Mouse (Mus musculus) liver, embryonic 12.5 days (tissue): ENCODE measurements around the gene Abcc2. TPM values are rescaled to one million over a fixed set of nuclear protein-coding genes. Genes with fewer than 3 reads are reported as not detected.

Source experiments
- ATAC-seq: fragments of 200-750 bp; cut with Nextera tagmentation; 2 replicates; pipeline ENCODE4 v1.8.0; 2017; ENCODE audit warnings: moderate number of reproducible peaks, mild to moderate bottlenecking, moderate library complexity
- H3K27ac ChIP-seq: fragments of 300-500 bp; sonication (generic); 2 replicates; pipeline ENCODE4 v1.5.1; 2016; ENCODE audit warnings: mild to moderate bottlenecking
- H3K27me3 ChIP-seq: fragments of 300-500 bp; sonication (generic); replicated peaks from 2 replicates; pipeline ENCODE4 v1.6.1; 2016; ENCODE audit warnings: mild to moderate bottlenecking, moderate library complexity
- H3K36me3 ChIP-seq: fragments of 300-500 bp; sonication (generic); 2 replicates; pipeline ENCODE4 v1.6.1; 2016; ENCODE audit warnings: mild to moderate bottlenecking, moderate library complexity
- H3K4me1 ChIP-seq: fragments of 300-500 bp; sonication (generic); 2 replicates; pipeline ENCODE4 v1.6.1; 2016
- H3K4me2 ChIP-seq: fragments of 300-500 bp; sonication (generic); 2 replicates; pipeline ENCODE4 v1.6.1; 2016; ENCODE audit warnings: mild to moderate bottlenecking, moderate library complexity
- H3K4me3 ChIP-seq: fragments of 300-500 bp; sonication (generic); 2 replicates; pipeline ENCODE4 v1.5.1; 2016; ENCODE audit warnings: mild to moderate bottlenecking, moderate library complexity
- H3K9ac ChIP-seq: fragments of 300-500 bp; sonication (generic); 2 replicates; pipeline ENCODE4 v1.6.1; 2016; ENCODE audit warnings: mild to moderate bottlenecking, moderate library complexity
- H3K9me3 ChIP-seq: fragments of 300-500 bp; sonication (generic); replicated peaks from 2 replicates; pipeline ENCODE4 v1.6.1; 2016; ENCODE audit warnings: mild to moderate bottlenecking, moderate library complexity
- WGBS: fragments of 180-500 bp; shearing (Covaris S2); methylation state at CpG from one replicate; pipeline ENCODE4 v1.1.7; 2016; ENCODE audit not compliant: insufficient replicate concordance; 5-methylcytosine and 5-hydroxymethylcytosine counted together
- polyA plus RNA-seq: library from polyadenylated mRNA; unstranded; fragments of >200 nt; fragmentation: Nextera tagmentation; extraction: Ambion mirVana; gene quantifications from 2 replicates; pipeline ENCODE4 v1.2.1, GENCODE M21; 2016

Gene Abcc2
- polyA plus RNA-seq, 1 experiment from 2014 or later, result 8.8 TPM

DNA sequence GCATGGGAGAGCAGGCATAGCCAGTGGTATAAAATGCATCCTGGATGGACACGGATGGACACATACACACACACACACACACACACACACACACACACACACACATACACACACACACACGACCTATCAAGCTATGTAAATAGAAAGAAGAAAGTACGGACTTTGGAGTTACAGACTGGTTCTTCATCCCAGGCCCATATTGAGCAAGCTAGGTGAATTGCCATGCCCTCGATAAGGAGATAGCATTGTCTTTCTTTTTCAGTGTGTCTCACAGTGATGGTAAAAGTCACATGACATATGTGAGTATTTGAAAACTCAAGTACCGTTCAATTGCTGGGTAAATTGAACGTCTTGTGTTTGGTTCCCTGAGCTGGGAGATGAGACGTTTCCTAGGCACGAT, 44.9 kb downstream of the Abcc2 start:
- peaks cover 12% of the 10 kb centered on the region for H3K36me3 ChIP-seq
- H3K27ac ChIP-seq, result no peak overlapping the region
- no peak overlapping the region for H3K9ac ChIP-seq
- no peak for ATAC-seq
- 57% methylated on average over 8 of the region's 8 CpGs for WGBS
- H3K4me2 ChIP-seq, result no peak overlapping the region
- H3K4me1 ChIP-seq, result no peaks in the 10 kb centered on the region
- no peak overlapping the region for H3K4me3 ChIP-seq
- H3K27me3 ChIP-seq, result 0 out of 2 replicates have a peak, but pooled peaks cover 6% of the 10 kb centered on the region
- H3K9me3 ChIP-seq, result no peaks in the 10 kb centered on the region

DNA sequence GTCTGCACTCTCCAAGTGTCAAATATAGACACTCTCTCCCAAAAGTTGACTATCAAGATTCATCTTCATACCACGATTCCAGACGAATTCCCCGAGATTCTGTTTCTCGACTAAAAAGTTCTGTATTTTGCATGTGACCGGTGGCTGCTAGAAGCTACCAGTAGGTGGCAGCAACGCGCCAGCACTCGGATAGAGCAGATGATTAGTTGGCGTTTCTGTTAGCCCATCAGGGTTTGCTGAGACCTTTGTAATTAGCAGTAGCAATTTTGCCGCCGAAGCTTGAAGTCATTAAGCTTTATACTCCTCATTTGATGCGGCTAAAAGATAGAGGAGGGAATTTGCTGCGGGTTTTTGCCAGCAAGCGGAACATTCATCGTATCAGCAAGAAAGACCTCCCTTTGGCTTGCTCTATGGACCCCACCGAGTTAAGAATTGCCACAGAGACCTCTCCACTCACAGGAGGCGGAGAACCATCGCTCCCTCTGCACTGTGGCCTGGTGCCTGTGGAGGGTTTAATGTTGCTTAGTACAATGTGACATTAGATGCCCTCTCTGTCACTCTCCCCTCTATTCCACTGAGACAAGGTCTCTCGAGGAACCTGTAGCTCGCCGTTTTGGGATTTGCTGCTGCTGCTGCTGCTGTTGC, 50.6 kb downstream of the Abcc2 start:
- H3K36me3 ChIP-seq, result peaks cover 15% of the 10 kb centered on the region
- H3K4me1 ChIP-seq, result no peaks in the 10 kb centered on the region
- no peak for ATAC-seq
- H3K9ac ChIP-seq, result no peak overlapping the region
- 29% methylated on average over 21 of the region's 21 CpGs for WGBS
- 0 out of 2 replicates have a peak, but pooled peaks cover 6% of the 10 kb centered on the region for H3K27me3 ChIP-seq
- no peak overlapping the region for H3K27ac ChIP-seq
- H3K4me2 ChIP-seq, result no peak overlapping the region
- no peak overlapping the region for H3K4me3 ChIP-seq
- H3K9me3 ChIP-seq, result no peaks in the 10 kb centered on the region

DNA sequence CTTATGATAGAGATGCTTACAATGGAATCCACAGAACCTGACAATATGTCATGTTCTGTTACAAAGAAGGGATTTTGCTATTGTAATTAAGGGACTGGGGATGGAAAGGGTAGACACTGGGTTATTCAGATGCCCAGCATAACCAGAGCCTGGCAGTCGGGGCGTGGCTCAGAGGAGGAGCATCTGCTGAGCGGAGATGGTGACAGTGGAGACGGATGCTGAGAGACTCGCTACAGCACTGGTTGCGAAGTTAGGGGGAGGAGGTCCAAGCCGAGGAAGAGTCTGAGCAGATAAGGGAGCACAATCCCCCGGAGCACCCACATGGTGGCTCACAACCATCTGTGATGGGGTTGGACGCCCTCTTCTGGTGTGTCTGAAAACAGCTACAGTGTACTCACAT, 61.2 kb downstream of the Abcc2 start:
- no peaks in the 10 kb centered on the region for H3K27me3 ChIP-seq
- ATAC-seq, result no peak
- 63% methylated on average over 9 of the region's 9 CpGs for WGBS

DNA sequence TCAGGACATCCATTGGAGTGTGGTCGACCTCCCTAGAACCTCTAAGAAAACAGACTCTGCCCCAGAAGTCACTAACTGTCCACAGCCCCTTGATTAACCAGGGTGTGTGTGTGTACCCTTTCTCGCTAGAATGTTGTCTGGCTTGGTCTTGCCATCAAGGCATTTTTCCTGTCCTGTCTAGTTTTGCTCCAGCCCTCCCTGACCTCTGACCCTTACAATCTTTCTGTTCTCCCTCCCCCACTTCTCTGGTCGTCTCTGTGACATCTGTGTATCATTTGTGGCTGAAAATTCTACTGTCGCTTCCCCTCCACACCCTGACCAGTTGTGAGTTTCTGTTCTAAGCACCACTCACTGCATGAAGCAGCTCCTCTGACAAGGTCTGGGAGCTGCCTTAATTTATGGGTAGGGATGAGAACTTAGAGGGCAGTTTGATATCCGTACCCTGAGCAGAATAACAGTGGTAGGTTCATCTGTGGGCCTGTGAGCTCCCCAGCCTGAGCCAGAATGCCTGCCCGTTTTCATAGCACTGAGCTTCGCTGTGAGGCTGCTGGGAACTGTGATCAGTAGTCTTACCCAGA, 63.4 kb downstream of the Abcc2 start:
- Histone ChIP-seq H3K4me2 (no peak overlapping the region), H3K9me3 (no peaks in the 10 kb centered on the region), H3K27ac (no peak overlapping the region), H3K9ac (no peak overlapping the region), H3K4me3 (no peak overlapping the region), H3K36me3 (peaks cover 33% of the 10 kb centered on the region), H3K4me1 (no peaks in the 10 kb centered on the region), H3K27me3 (no peaks in the 10 kb centered on the region)
- 56% methylated on average over 7 of the region's 7 CpGs for WGBS
- ATAC-seq, result no peak

More for the DNA sequence above, 61.2 kb downstream of the Abcc2 start:
- H3K4me2 ChIP-seq, result no peak overlapping the region
- no peak overlapping the region for H3K4me3 ChIP-seq
- peaks cover 13% of the 10 kb centered on the region for H3K36me3 ChIP-seq
- H3K9me3 ChIP-seq, result no peaks in the 10 kb centered on the region
- no peak overlapping the region for H3K9ac ChIP-seq
- H3K27ac ChIP-seq, result no peak overlapping the region
- no peaks in the 10 kb centered on the region for H3K4me1 ChIP-seq

DNA sequence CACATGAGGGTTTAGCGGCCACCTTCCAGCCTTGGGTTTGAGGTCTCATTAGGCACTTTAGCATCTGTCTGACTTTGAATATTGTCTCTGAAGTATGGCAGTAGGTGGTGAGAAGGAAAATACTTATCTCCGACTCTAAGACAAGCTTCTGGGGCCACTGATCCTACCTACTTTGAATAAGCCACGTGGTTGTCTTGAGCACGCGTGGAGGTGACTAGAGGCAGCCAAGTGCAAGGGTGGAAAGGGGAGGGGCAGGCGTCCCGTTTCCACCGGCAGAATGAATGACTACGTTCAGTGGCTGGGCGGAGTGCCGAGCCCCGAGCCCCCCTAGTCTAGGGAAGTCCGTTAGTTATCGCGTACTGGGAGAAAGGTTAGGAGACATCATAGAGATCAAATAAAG, 65.1 kb downstream of the Abcc2 start:
- Histone ChIP-seq H3K4me2 (no peak overlapping the region), H3K36me3 (peaks cover 41% of the 10 kb centered on the region), H3K27ac (no peak overlapping the region), H3K4me1 (no peaks in the 10 kb centered on the region), H3K9ac (no peak overlapping the region), H3K4me3 (no peak overlapping the region), H3K27me3 (no peaks in the 10 kb centered on the region), H3K9me3 (no peaks in the 10 kb centered on the region)
- ATAC-seq, result no peak
- WGBS, result 84% methylated on average over 15 of the region's 15 CpGs

DNA sequence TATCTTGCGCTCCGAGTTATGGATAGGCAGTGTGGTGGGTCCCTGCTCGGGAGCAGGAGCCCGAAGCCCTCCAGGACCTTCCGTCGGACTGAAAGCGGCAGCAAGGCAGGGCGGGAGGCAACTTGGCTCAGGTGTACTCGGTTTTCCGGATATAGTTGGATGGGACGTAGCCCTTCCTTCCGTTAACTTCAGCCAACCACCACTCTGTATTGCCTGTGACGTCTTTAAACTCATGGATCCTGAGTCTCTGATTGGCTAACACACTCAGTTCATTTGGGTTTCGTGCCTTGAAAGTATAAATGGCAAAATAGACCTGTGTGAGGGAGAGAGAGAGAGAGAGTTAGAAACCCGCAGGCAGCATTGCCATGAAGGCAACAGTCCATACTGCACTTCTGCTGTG, 66.0 kb downstream of the Abcc2 start:
- WGBS, result 81% methylated on average over 15 of the region's 15 CpGs
- Histone ChIP-seq H3K36me3 (peaks cover 42% of the 10 kb centered on the region), H3K27me3 (no peaks in the 10 kb centered on the region), H3K4me3 (no peak overlapping the region), H3K9me3 (no peaks in the 10 kb centered on the region), H3K4me1 (no peaks in the 10 kb centered on the region), H3K4me2 (no peak overlapping the region), H3K27ac (no peak overlapping the region), H3K9ac (no peak overlapping the region)
- no peak for ATAC-seq

DNA sequence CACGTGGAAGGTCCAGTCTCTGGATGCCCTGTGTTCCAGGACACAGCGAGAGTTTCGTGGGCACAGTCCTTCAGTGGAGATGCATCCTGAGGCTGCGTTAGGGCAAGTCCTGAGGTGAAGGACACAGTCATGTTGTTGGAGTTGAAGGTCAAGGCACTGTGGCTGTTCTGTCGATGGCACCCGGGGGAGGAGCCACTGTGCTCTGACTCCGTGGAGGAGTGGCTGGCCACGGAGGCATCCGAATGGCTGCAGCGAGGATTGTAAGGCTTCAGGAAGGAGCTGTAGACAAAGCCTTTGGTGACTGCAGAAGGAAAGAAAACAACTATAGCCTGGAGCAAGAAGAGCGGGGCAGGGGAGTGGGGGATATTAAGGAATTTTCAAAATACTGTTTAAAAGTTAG, 68.0 kb downstream of the Abcc2 start:
- H3K4me2 ChIP-seq, result no peak overlapping the region
- H3K4me3 ChIP-seq, result no peak overlapping the region
- H3K9ac ChIP-seq, result no peak overlapping the region
- ATAC-seq, result no peak
- H3K27me3 ChIP-seq, result no peaks in the 10 kb centered on the region
- H3K9me3 ChIP-seq, result no peaks in the 10 kb centered on the region
- no peak overlapping the region for H3K27ac ChIP-seq
- no peaks in the 10 kb centered on the region for H3K4me1 ChIP-seq
- WGBS, result 73% methylated on average over 11 of the region's 11 CpGs
- peaks cover 56% of the 10 kb centered on the region for H3K36me3 ChIP-seq

DNA sequence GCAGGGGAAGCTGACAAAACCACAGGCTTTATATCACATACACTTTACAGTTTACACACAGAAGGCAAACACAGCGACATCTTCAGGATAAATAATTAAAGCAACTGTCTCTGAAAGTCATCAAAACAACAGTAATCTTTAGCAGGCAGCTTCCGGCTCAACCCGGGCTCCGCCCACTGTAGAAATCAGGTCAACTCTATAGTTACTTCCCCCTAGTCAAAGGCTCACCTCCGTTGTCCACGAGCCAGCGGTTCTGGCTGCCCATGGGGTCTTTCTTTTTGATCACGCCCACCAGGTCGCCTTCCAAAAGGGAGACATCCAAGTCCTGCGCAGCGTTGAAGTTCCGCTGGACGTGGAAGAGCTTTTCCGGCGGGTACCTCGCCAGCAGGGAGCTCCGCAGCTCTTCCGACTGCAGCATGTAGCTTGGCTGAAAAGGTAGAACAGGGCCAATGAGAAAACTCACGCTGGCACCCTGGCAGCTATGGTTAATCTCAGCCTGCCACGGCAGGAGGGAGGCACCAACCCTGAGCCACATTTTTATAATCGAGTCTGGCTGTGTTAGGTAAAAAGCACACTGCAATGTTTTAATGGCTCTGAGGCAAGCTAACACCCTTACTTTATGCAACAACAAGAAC, 70.1 kb downstream of the Abcc2 start:
- Histone ChIP-seq H3K9me3 (no peaks in the 10 kb centered on the region), H3K36me3 (peaks cover 66% of the 10 kb centered on the region), H3K4me1 (no peaks in the 10 kb centered on the region), H3K27me3 (no peaks in the 10 kb centered on the region), H3K4me2 (no peak overlapping the region), H3K9ac (no peak overlapping the region), H3K4me3 (no peak overlapping the region), H3K27ac (no peak overlapping the region)
- WGBS, result 66% methylated on average over 21 of the region's 21 CpGs
- ATAC-seq, result no peak

DNA sequence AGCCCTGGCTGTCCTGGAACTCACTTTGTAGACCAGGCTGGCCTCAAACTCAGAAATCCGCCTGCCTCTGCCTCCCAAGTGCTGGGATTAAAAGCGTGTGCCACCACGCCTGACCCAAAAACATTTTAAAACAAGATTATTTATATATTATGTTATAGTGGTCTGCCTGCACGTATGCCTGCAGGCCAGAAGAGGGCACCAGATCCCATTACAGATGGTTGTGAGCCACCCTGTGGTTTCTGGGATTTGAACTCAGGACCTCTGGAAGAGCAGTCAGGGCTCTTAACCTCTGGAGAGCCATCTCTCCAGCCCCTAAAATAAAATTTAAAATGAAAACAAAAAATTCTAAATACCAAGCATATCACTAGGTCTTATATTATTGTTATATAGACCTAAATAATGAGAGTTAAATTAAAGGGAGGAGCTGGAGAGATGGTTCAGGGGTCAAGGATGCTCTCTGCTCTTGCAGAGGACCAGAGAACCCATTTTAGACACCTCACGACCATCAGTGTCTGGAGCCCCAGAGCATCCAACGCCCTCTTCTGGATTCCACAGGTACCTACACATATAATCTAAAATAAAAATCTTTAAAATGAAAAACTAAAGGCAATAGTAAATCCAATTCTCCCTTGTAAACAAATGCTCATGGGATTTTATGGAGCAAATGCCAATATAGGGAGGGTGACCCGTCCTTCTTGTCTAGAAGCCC, 71.0 kb downstream of the Abcc2 start:
- H3K4me2 ChIP-seq, result no peak overlapping the region
- no peaks in the 10 kb centered on the region for H3K27me3 ChIP-seq
- peaks cover 57% of the 10 kb centered on the region for H3K36me3 ChIP-seq
- H3K4me3 ChIP-seq, result no peak overlapping the region
- H3K27ac ChIP-seq, result no peak overlapping the region
- no peaks in the 10 kb centered on the region for H3K9me3 ChIP-seq
- no peaks in the 10 kb centered on the region for H3K4me1 ChIP-seq
- ATAC-seq, result no peak
- WGBS, result 58% methylated on average over 7 of the region's 7 CpGs
- no peak overlapping the region for H3K9ac ChIP-seq

DNA sequence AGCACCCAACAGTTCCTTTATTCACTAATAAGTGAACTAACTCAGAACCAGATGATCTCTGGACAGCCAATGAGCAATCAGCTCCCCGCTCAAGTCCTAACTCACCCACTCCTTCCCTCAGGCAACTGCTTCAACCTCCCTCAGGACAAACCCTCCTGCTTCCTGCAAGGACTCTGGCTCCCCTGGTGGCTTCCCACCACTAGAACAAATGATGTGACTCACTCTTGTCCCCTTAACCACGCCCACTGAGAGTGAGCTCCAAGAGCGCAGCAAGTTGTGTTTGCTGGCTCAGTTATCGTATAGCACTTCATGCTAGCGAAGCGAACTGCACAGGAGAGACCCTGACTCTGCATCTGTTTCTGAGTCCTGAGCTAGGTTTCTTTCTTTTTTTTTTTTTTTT, 75.4 kb downstream of the Abcc2 start:
- WGBS, result 68% methylated on average over 6 of the region's 6 CpGs
- Histone ChIP-seq H3K9ac (no peak overlapping the region), H3K36me3 (peaks cover 39% of the 10 kb centered on the region), H3K9me3 (no peaks in the 10 kb centered on the region), H3K4me2 (no peak overlapping the region), H3K27ac (no peak overlapping the region), H3K27me3 (no peaks in the 10 kb centered on the region), H3K4me1 (no peaks in the 10 kb centered on the region), H3K4me3 (no peak overlapping the region)
- no peak for ATAC-seq

DNA sequence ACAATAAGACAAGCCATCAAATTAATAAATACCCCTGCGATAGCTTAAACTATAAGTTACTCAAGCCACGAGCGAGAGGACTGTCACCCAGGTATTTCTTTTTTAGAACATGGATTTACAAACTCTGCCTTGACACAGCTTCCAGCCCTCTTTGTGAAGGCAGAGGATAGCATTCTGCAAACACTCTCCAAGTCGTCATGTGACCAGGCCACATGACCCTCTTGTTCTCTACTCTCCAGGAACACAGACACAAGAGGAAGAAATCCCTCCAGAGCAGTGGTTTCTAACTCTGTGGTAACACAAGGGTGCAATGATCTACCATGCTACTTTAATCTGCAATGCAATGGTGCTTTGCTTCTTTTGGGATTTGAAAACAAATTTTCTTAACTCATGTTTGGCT, 88.4 kb downstream of the Abcc2 start:
- Histone ChIP-seq H3K27ac (no peak overlapping the region), H3K9me3 (no peaks in the 10 kb centered on the region), H3K9ac (no peak overlapping the region), H3K4me2 (no peak overlapping the region), H3K4me3 (no peak overlapping the region), H3K27me3 (no peaks in the 10 kb centered on the region), H3K4me1 (no peaks in the 10 kb centered on the region), H3K36me3 (peaks cover 50% of the 10 kb centered on the region)
- ATAC-seq, result no peak
- 83% methylated on average over 4 of the region's 4 CpGs for WGBS

DNA sequence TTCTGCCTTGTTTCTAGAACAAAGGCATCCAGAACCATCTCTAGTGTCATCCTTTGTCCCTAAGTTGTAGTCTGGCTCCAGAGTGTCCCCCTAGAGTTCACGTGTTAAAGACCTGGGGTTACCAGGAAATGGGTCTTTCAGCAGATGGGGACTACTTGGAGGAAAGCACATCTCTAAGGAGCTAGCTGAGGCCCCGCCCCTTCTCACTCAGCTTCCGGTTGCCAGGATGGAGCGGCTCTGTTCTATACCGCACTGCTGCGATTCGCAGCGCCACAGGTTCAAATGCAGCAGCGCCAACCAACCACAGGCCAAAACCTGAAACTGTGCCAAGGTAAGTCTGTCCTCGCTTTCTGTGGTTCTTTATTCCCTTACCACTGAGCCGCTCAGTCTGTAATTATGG, 92.4 kb downstream of the Abcc2 start:
- Histone ChIP-seq H3K4me2 (no peak overlapping the region), H3K36me3 (peaks cover 22% of the 10 kb centered on the region), H3K9ac (no peak overlapping the region), H3K27ac (no peak overlapping the region), H3K4me3 (no peak overlapping the region), H3K4me1 (no peaks in the 10 kb centered on the region), H3K27me3 (peaks cover 16% of the 10 kb centered on the region), H3K9me3 (no peaks in the 10 kb centered on the region)
- WGBS, result 81% methylated on average over 11 of the region's 11 CpGs
- no peak for ATAC-seq
